Mouse (Mus musculus): ENCODE measurements around the gene Rasgrp1. TPM values are rescaled to one million over a fixed set of nuclear protein-coding genes. Genes with fewer than 3 reads are reported as not detected.

Rasgrp1 gene
- polyA plus RNA-seq, 1 experiment from 2014 or later: 4.8 TPM

GRCm38 (mm10) chr2:117241953-117242352, 100.8 kb downstream of the Rasgrp1 start:
- WGBS: 80% methylated on average over 4 of the region's 4 CpGs

GRCm38 (mm10) chr2:117231257-117231656, 111.5 kb downstream of the Rasgrp1 start:
- no peak overlapping the region for H3K9ac ChIP-seq (ENCODE audit: low read length)
- H3K27me3 ChIP-seq (ENCODE audit: control insufficient read depth, insufficient read depth, low read length): peaks cover 2% of the 10 kb centered on the region; the same call in 1 of the 2 replicates
- H3K36me3 ChIP-seq (ENCODE audit: control insufficient read depth, insufficient read depth): no peaks in the 10 kb centered on the region
- no peak overlapping the region for H3K27ac ChIP-seq (ENCODE audit: low read length)
- no peak overlapping the region for H3K4me2 ChIP-seq (ENCODE audit: low read depth, low read length)
- ATAC-seq (replicated peaks; ENCODE audit: extremely low read depth, insufficient read depth, low FRiP score): no peak
- no peaks in the 10 kb centered on the region for H3K4me1 ChIP-seq (ENCODE audit: control insufficient read depth, insufficient read depth, low read length)
- no peak overlapping the region for H3K4me3 ChIP-seq (ENCODE audit: low read length)
- H3K9me3 ChIP-seq (replicated peaks; ENCODE audit: control insufficient read depth, low read length): no peaks in the 10 kb centered on the region
- 4% methylated on average over 13 of the region's 13 CpGs for WGBS

More at GRCm38 (mm10) chr2:117241953-117242352, 100.8 kb downstream of the Rasgrp1 start:
- Histone ChIP-seq H3K4me2 (ENCODE audit: low read depth, low read length) (no peak overlapping the region), H3K4me1 (ENCODE audit: control insufficient read depth, insufficient read depth, low read length) (no peaks in the 10 kb centered on the region), H3K27me3 (ENCODE audit: control insufficient read depth, insufficient read depth, low read length) (no peaks in the 10 kb centered on the region), H3K36me3 (ENCODE audit: control insufficient read depth, insufficient read depth) (no peaks in the 10 kb centered on the region), H3K27ac (ENCODE audit: low read length) (no peak overlapping the region), H3K9ac (ENCODE audit: low read length) (no peak overlapping the region), H3K4me3 (ENCODE audit: low read length) (no peak overlapping the region), H3K9me3 (replicated peaks; ENCODE audit: control insufficient read depth, low read length) (no peaks in the 10 kb centered on the region)
- ATAC-seq (replicated peaks; ENCODE audit: extremely low read depth, insufficient read depth, low FRiP score): no peak

- H3K4me3 ChIP-seq (ENCODE audit: low read length): no peak overlapping the region
- no peak for ATAC-seq (replicated peaks; ENCODE audit: extremely low read depth, insufficient read depth, low FRiP score)
- no peaks in the 10 kb centered on the region for H3K4me1 ChIP-seq (ENCODE audit: control insufficient read depth, insufficient read depth, low read length)
- WGBS: 74% methylated on average over 7 of the region's 7 CpGs
- no peak overlapping the region for H3K4me2 ChIP-seq (ENCODE audit: low read depth, low read length)
- no peaks in the 10 kb centered on the region for H3K9me3 ChIP-seq (replicated peaks; ENCODE audit: control insufficient read depth, low read length)
- H3K36me3 ChIP-seq (ENCODE audit: control insufficient read depth, insufficient read depth): no peaks in the 10 kb centered on the region
- H3K9ac ChIP-seq (ENCODE audit: low read length): no peak overlapping the region
- peaks cover 2% of the 10 kb centered on the region; the same call in 1 of the 2 replicates for H3K27me3 ChIP-seq (ENCODE audit: control insufficient read depth, insufficient read depth, low read length)
- no peak overlapping the region for H3K27ac ChIP-seq (ENCODE audit: low read length)
Observed at GRCm38 (mm10) chr2:117230261-117230660, 112.5 kb downstream of the Rasgrp1 start.

Other genes starting within 250 kb of the Rasgrp1 start
- 3.7 and 5.2 TPM in 2 replicates for gene Spred1, start 221.6 kb downstream of the Rasgrp1 start, polyA plus RNA-seq (2015; fragmentation: Nextera tagmentation; extraction: Ambion mirVana)
- 4.6 and 6.8 TPM in 2 replicates for gene Fam98b, start 93.3 kb downstream of the Rasgrp1 start, polyA plus RNA-seq (2015; fragmentation: Nextera tagmentation; extraction: Ambion mirVana)

All from heart, embryonic 16.5 days (tissue).